Mouse (Mus musculus): Measurements from ENCODE around the gene Alg11. TPM values are rescaled to one million over a fixed set of nuclear protein-coding genes. Genes with fewer than 3 reads are reported as not detected.
A peak's percentile ranks its signal among the peaks of the same experiment; 100 is the strongest.

The Alg11 gene
- polyA plus RNA-seq, 1 experiment = 15.5 TPM

DNA sequence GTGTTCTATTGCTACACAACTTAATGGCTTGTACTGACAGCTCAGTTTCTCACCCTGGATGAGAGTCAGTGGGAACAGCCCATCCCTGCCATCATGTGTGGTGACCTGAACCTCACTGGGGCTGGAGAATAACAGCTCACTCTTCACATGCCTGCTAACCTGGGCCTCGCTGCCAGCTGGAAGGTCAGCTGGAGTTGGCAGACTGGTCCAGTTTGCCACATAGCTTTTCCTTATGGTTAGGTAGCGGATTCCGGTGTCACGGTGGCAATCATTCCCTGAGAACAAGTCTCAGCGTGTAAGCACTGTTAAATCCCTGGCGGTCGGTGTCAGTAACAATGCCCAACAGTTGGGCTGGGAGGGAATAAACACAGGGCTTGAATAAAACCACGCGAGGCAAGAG is 24.4 kb upstream of the Alg11 start:
- Histone ChIP-seq H3K4me1 (ENCODE audit: control insufficient read depth, insufficient read depth, low read length) (no peaks in the 10 kb centered on the region; the same call in 1 of the 2 replicates), H3K27ac (ENCODE audit: insufficient read depth, low read length) (no peak overlapping the region), H3K27me3 (ENCODE audit: control insufficient read depth, insufficient read depth, low read length) (no peaks in the 10 kb centered on the region), H3K4me3 (replicated peaks; ENCODE audit: insufficient read depth, low read depth, low read length) (no peak overlapping the region)
- DNase-seq = peak in 1 of 2 experiments; percentile 40
- 55% methylated on average over 9 of the region's 9 CpGs for WGBS
- TF ChIP-seq CTCF (IDR thresholded peaks at IDR 0.05; ENCODE audit: borderline replicate concordance, insufficient read depth, low read depth, low read length) (no peak), POLR2A (IDR thresholded peaks at IDR 0.05; ENCODE audit: borderline replicate concordance, insufficient read depth, low read length) (no peak)

DNA sequence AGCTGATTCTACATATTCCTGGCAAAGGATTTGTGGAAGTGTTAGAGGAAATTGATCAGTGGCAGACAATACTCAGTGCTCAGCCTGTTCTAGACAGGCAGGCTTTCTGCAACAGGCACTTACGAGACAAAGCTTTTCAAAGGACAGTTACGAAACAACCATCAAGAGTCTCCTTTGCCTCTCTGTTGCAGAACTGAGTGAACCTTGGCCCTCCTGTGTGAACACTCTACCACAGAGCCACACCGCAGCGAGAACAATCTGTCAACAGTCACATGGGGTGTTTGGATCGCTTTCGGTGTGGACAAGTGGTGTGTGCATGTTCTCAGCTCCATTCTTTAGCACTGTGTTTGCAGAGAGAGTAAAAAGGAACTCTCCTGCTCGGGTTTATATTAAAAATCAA is 23.5 kb upstream of the Alg11 start:
- peak in 1 of 2 experiments; percentile 21 for DNase-seq
- H3K27me3 ChIP-seq (ENCODE audit: control insufficient read depth, insufficient read depth, low read length) = no peaks in the 10 kb centered on the region
- WGBS = 73% methylated on average over 7 of the region's 7 CpGs
- no peak overlapping the region for H3K27ac ChIP-seq (ENCODE audit: insufficient read depth, low read length)
- H3K4me3 ChIP-seq (replicated peaks; ENCODE audit: insufficient read depth, low read depth, low read length) = no peak overlapping the region
- TF ChIP-seq CTCF (IDR thresholded peaks at IDR 0.05; ENCODE audit: borderline replicate concordance, insufficient read depth, low read depth, low read length) (no peak), POLR2A (IDR thresholded peaks at IDR 0.05; ENCODE audit: borderline replicate concordance, insufficient read depth, low read length) (no peak)
- no peaks in the 10 kb centered on the region; the same call in 1 of the 2 replicates for H3K4me1 ChIP-seq (ENCODE audit: control insufficient read depth, insufficient read depth, low read length)

DNA sequence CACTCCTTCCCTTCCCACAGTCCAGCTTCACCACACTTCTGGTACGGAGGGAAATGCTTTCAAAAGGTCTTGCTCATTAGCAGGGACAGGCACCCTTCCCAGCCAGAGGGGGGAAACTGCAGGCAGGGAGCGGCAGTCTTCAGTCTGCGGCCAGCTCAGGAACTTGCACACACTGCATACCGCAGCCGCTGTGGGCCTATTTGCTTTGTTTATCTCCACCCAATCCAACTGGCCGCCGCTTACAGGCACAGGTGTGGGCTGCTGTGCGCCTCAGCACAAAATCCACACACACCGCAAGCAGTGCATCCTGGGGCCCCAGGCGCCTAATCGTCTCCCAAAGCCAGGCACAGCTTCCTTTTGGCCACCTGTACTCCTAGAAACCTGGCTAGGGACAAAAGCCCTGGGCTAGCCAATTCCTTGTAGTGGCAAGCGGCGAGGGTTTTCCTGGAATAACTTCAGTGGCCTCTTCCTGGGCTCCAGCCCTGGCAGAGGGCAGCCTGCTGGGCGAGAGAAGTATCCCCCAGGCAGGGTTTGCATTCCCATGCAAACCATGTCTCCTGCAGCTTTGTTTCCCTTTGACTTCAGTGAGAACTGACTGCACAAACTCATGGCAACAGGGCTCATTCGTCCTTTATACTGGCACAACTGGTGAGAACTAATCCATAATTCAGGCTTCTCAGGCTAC is 20.9 kb upstream of the Alg11 start:
- 17% methylated on average over 15 of the region's 15 CpGs for WGBS
- TF ChIP-seq POLR2A (IDR thresholded peaks at IDR 0.05; ENCODE audit: borderline replicate concordance, insufficient read depth, low read length) (no peak), CTCF (IDR thresholded peaks at IDR 0.05; ENCODE audit: borderline replicate concordance, insufficient read depth, low read depth, low read length) (no peak)
- Histone ChIP-seq H3K27me3 (ENCODE audit: control insufficient read depth, insufficient read depth, low read length) (no peaks in the 10 kb centered on the region), H3K4me3 (replicated peaks; ENCODE audit: insufficient read depth, low read depth, low read length) (no peak overlapping the region), H3K27ac (ENCODE audit: insufficient read depth, low read length) (no peak overlapping the region), H3K4me1 (ENCODE audit: control insufficient read depth, insufficient read depth, low read length) (no peaks in the 10 kb centered on the region; the same call in 1 of the 2 replicates)
- DNase-seq = no peak

DNA sequence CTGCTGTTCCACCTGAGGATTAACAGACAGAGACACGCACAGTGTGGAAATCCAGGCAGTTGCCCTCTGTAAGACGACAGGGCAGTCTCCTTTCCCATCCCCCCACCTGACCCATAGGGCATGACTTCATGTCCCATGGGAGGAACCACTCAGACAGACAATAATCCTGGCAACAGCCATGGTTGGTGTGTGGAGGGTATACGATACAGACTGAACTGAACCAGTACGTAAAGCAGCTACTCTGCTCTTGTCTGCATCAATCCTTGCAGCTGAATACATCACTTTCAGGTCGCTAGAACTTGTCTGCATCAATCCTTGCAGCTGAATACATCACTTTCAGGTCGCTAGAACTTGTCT is 20.4 kb upstream of the Alg11 start:
- Histone ChIP-seq H3K4me3 (replicated peaks; ENCODE audit: insufficient read depth, low read depth, low read length) (no peak overlapping the region), H3K4me1 (ENCODE audit: control insufficient read depth, insufficient read depth, low read length) (no peaks in the 10 kb centered on the region; the same call in 1 of the 2 replicates), H3K27me3 (ENCODE audit: control insufficient read depth, insufficient read depth, low read length) (no peaks in the 10 kb centered on the region), H3K27ac (ENCODE audit: insufficient read depth, low read length) (no peak overlapping the region)
- TF ChIP-seq POLR2A (IDR thresholded peaks at IDR 0.05; ENCODE audit: borderline replicate concordance, insufficient read depth, low read length) (no peak), CTCF (IDR thresholded peaks at IDR 0.05; ENCODE audit: borderline replicate concordance, insufficient read depth, low read depth, low read length) (no peak)
- 43% methylated on average over 6 of the region's 6 CpGs for WGBS
- no peak for DNase-seq

DNA sequence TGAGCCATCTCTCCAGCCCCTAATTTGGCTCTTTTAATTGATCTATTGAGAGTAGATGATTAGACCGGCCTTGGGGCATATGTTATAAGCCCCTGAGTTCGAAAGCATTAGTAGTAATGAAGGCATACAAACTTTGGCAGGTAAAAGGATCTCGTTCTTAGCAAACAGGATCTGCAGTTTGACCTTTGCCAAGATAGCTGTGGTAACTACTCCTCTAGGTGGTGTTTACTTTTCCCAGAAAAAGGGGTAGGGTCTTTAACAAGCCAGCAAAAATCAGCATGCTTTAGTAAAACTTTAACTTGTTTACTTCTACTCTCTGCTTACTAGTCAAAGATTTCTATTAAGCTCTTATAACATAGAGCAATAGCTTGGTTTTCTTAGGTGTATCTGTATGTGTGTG is 18.0 kb upstream of the Alg11 start:
- H3K4me3 ChIP-seq (replicated peaks; ENCODE audit: insufficient read depth, low read depth, low read length) = no peak overlapping the region
- TF ChIP-seq POLR2A (IDR thresholded peaks at IDR 0.05; ENCODE audit: borderline replicate concordance, insufficient read depth, low read length) (no peak), CTCF (IDR thresholded peaks at IDR 0.05; ENCODE audit: borderline replicate concordance, insufficient read depth, low read depth, low read length) (no peak)
- DNase-seq = no peak
- no peaks in the 10 kb centered on the region for H3K4me1 ChIP-seq (ENCODE audit: control insufficient read depth, insufficient read depth, low read length)
- H3K27me3 ChIP-seq (ENCODE audit: control insufficient read depth, insufficient read depth, low read length) = no peaks in the 10 kb centered on the region
- 88% methylated on average over 3 of the region's 3 CpGs for WGBS
- no peak overlapping the region for H3K27ac ChIP-seq (ENCODE audit: insufficient read depth, low read length)

DNA sequence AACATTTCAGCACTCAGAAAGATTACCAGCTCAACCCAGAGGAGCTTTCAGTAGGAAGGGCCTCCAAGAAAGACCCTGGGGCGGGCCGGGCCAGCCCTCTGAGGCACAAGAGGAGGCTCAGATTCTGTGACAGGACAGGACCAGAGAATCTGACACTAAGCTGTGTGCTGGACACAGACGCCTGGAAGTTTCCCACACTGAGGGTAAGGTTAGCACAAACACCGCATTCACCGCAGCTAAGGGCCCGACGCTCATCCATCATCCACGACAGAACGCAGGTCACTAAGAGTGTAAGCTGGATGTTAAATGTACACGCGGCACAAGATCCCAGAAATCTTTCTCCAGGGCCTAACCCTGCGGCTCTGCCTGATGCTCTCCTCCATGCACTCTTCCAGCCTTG is 16.8 kb upstream of the Alg11 start:
- DNase-seq = no peak
- Histone ChIP-seq H3K27me3 (ENCODE audit: control insufficient read depth, insufficient read depth, low read length) (no peaks in the 10 kb centered on the region), H3K27ac (ENCODE audit: insufficient read depth, low read length) (no peak overlapping the region), H3K4me3 (replicated peaks; ENCODE audit: insufficient read depth, low read depth, low read length) (no peak overlapping the region), H3K4me1 (ENCODE audit: control insufficient read depth, insufficient read depth, low read length) (no peaks in the 10 kb centered on the region)
- WGBS = 82% methylated on average over 12 of the region's 12 CpGs
- no peak for TF ChIP-seq POLR2A (IDR thresholded peaks at IDR 0.05; ENCODE audit: borderline replicate concordance, insufficient read depth, low read length)
- TF ChIP-seq CTCF (IDR thresholded peaks at IDR 0.05; ENCODE audit: borderline replicate concordance, insufficient read depth, low read depth, low read length) = no peak

DNA sequence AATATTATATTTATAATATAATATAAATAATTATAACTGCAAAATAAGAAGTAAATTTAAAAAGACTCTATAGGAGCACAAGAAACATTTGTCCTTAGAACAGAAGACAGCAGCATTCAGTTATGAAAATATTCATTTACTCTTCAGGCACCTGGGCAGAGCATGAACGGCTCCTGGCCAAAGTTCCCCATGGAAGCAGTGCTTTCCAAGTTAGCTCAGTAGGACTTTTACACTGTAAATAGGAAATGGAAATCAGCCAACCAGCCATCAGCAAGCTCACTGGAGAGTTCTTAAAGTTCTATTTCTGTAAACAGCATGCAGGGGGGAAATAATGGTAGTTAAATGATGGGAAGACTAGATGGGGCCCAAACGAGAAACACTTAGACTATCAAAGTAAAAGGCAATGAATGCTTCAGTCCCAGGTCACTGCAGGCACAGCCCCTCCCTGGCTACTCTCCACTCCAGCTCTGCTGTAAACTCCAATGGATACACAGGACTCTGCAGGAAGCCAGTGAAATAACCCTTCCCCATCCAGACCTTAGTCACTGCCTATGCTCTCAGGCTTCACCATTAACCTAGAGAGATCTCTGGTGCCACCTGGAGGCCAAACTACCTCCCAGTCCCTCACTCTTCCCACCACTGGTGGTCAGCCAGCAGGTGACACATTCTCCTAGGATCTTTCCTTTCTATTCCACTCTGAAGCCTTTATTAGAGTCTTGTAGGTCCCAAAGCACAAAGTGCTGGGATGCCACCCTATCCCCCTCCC is 12.6 kb upstream of the Alg11 start:
- WGBS = 19% methylated on average over 2 of the region's 2 CpGs
- H3K27ac ChIP-seq (ENCODE audit: insufficient read depth, low read length) = no peak overlapping the region
- DNase-seq = peak; percentile 37 to 50
- TF ChIP-seq POLR2A (IDR thresholded peaks at IDR 0.05; ENCODE audit: borderline replicate concordance, insufficient read depth, low read length) = no peak
- TF ChIP-seq CTCF (IDR thresholded peaks at IDR 0.05; ENCODE audit: borderline replicate concordance, insufficient read depth, low read depth, low read length) = peak; percentile 72
- no peak overlapping the region for H3K4me3 ChIP-seq (replicated peaks; ENCODE audit: insufficient read depth, low read depth, low read length)
- no peaks in the 10 kb centered on the region for H3K4me1 ChIP-seq (ENCODE audit: control insufficient read depth, insufficient read depth, low read length)
- no peaks in the 10 kb centered on the region for H3K27me3 ChIP-seq (ENCODE audit: control insufficient read depth, insufficient read depth, low read length)

Data from cerebellum, adult 2 months (tissue).